Mouse (Mus musculus) C2C12 (cell line): ENCODE data around the gene Rcc1.

Experiments
- CTCF ChIP-seq: IDR thresholded peaks from one replicate; pipeline ENCODE4 v1.5.1; 2011; ENCODE audit not compliant: control insufficient read depth, insufficient read depth, insufficient read length
- USF1 ChIP-seq: IDR thresholded peaks from one replicate; pipeline ENCODE4 v1.6.1; 2011; ENCODE audit warnings: low read depth, mild to moderate bottlenecking, control low read depth, moderate library complexity

- TF ChIP-seq USF1 (no peak), CTCF (no peak)
These were observed 43.4 kb downstream of the Rcc1 start for GRCm38 (mm10) chr4:132309849-132310472.
